Mouse (Mus musculus): ENCODE results near the gene Dhrs3. TPM values are rescaled to one million over a fixed set of nuclear protein-coding genes. Genes with fewer than 3 reads are reported as not detected.

The Dhrs3 gene
- total RNA-seq, 2 experiments from 2014 or later: 75.8 to 96.2 TPM

DNA sequence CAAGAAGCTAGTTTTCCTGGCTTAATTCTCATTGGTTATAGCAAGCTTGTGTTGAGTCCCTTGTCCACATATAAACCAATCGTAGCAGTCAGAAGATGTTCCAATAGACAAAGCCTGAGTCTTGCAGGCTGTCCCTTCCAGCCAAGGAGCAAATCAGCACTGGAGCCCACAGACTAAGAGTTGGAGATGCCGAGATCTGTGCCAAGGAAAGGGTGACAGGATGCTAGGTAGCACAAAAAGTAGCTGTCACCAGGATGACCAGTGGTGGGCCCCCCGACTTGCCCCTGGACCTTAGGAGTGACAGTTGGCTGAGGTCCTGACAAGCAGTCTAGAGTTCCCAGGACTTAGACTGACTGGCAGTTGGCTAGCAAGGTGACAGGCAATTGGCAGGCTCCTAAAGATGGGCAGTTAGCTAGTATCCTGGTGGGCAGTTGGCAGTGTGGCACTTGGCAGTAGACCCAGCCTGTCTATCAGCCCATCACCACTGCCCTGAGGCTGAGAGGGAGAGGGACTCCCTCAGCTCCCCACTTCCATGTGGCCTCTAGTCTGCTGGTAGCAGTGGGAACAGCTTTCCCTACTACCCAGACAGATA lies 44.0 kb downstream of the Dhrs3 start:
- no peak for DNase-seq (ENCODE audit: low spot score in 2 of 2)

DNA sequence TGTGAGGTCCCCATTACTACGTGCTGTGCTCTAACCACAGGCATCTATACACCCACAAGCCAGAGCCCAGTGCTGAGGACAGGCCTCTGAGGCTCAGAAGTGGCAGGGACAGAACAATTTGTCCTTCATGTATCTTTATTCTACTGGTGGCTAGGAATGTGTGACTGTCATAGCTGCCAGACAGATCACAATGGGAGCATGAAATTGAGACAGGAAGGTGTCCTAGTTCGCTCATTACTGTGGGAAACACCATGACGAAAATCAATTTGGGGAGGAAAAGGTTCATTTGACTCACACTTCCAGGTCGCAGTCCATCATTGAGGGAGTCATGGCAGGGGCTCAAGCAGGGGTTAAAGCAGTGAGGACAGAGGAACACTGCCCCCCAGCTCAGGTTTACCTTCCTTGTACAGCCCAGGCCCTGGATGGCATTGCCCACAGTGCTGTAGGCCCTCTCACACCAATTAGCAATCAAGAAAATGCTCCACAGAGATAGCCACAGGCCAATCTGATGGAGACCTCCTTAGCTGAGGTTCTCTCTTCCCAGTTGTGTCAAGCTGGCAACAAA lies 47.3 kb downstream of the Dhrs3 start:
- DNase-seq (ENCODE audit: low spot score in 2 of 2): no peak

DNA sequence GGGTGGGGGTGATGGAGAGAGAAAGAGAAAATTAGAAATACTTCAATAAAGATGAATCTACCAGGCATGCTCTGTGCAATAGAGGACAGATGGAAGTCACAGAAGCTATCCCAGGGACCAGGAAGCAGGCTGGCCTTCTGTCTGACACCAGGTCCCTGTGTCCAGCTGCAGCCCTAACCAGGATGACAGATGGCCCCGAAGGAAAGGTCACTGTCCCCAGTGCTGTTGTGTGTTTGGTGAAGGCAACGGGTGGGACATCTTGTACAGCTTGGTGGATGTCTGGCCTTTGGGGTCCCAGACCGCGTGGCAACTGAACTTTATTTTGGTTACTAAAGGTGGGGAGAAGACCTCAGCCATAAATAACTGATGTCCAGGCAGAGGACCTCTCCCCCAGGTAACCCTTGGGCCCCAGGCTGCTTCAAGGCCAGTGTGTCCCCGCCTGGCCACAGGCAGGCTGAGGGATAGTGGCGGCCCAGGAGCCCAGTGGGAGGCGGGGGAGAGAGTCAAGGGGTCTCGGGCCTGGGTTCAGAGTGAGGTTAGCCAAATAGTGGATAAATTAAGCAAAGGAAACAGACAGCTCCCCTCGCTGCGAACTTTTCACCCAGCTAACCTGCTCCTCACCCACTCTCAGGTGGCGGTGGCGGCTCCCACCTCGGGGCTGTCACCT lies 48.3 kb downstream of the Dhrs3 start:
- no peak for DNase-seq (ENCODE audit: low spot score in 2 of 2)

DNA sequence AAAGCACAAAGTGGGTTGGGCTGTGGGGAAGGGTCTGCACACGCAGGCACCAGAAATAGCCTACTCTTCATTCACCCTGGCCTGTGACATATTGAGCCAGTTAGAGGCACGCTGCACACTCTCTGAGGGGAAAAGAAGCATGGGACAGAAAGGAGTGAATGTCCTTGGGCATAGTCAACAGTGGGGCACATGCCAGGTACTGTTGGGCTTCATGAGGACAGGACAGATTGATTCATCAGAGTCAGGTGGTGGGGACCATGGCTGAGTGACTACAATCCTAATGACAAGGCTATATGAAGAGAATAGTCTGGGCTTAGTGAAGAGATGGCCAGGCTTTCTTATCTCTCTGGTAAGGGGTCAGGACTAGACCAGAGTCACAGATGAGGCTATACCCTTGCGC lies 49.8 kb downstream of the Dhrs3 start:
- DNase-seq (ENCODE audit: low spot score in 2 of 2): no peak

DNA sequence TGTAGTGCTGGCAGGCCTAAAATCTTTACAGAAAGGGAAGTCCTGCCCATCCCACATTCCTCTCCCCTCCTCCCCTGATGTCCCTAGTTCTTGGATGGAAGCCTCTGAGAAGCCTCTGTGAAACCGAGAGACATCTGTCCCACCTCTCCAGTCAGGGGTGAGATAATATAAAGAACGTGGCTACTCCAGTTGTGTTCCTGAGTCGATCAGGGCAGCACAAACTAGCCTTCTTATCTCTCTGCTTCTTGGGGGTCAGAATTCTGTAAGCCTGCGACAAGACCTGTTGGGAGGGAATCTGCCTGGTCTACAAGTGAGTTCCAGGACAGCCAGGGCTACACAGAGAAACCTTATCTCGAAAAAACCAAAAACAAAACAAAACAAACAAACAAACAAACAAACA lies 50.6 kb downstream of the Dhrs3 start:
- DNase-seq (ENCODE audit: low spot score in 2 of 2): no peak

DNA sequence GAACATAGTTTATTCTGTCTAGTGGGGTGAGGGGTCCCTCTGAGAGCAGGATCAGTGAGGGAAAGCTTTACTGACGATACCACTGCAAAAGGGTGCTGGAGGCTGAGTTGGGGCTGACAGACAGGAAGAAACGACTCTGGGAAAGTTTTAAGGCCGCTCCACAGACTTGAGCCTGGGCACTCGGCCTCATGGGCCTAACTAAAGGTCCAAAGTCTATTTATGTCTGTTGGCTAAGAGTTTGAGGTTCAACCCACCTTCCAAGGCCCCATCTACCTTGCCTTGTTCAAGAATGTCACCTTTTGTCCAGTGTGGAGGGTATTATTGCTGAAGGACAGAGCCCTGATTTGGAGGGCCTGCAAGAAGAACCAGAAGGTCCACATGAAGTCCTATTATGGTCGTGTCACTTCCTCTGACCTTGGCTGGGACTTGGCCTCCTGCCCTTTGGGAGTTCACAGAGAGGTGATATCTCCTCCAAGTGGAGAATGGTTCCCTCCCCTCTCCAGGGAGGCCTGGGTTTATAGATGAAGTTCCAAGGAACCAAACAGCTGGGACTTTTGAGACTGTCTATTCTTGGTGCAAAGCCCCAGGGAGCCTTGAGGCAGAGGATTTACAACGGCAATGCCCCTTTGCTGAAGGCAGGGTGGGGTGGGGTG lies 55.2 kb downstream of the Dhrs3 start:
- DNase-seq (ENCODE audit: low spot score in 2 of 2): no peak

DNA sequence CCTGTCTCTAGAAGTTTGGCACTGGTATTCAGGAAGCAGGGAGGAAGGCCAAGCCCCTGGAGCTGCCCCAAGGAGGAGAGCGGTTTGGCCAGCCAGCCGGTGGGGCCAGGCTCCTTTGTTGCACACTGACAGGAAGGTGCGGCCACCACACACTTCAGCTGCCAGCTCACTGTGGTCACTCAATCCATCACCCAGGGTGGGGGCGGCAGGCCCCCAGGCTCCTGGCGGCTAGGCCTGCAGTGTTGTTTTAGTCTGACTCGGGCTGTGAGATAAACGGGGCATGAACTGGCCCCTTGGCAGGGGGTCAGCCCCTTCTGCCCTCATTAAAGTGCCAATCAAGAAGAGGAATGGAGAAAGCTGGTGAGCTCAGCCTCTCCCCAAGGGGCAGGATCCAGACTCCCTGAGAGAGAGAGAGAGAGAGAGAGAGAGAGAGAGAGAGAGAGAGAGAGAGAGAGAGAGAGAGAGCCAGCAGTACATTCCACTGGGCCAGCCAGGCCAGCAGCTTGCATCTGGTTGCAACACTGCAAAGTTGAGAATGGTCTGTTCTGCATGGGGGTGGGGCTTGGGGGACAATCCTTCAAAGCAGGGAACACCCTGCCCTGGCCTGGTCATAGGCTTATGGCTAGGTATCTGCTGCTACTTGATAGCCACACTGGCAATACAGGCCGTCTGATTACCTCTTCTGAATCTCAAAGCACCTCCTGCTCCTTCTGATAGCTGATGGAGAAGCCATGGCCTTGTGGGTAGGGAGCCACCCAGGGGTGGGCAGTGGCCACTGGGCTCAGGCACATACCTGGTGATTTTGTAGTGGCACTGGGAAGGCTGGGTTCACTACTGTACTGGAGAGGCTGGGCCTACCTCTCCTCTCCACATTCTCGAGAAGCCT lies 57.1 kb downstream of the Dhrs3 start:
- peak in 1 of 2 experiments; percentile 16 for DNase-seq (ENCODE audit: low spot score in 2 of 2)

DNA sequence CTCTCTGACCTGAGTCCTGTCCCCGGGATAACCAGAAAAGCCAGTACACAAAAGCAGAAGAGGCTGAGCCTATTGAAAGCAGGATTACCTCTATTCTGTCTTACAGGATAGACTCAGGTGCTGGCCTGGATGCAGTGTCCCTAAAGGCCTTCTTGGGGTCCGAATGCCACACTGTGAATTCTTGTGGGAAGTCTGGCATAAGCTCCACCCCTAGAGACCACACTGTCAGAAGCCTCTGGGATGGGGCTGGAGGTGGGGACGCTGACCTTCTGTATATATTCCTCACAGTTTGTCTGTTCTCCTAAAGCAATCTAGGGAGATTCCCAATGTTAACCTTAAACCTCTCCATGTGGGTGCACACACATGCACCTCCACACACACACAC lies 57.7 kb downstream of the Dhrs3 start:
- no peak for DNase-seq (ENCODE audit: low spot score in 2 of 2)

DNA sequence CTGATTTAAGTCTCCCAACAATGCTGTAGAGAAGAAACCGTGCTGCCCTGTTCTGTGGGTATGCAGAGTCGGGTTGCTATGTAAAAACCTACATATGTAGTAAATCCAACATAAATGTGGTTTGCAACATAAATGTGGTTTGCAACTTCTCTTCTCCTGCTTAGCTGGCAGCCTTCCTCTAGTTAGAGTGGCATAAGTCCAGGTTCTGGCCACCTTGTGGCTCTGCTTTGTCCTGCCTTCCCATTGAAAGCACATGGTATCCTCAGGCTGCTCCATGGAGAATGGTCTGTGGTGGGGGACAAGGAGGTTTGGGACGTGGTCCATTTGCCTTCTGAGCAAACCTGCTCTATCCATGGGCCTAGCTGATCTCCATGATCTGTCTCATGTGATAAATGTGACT lies 58.3 kb downstream of the Dhrs3 start:
- DNase-seq (ENCODE audit: low spot score in 2 of 2): no peak

DNA sequence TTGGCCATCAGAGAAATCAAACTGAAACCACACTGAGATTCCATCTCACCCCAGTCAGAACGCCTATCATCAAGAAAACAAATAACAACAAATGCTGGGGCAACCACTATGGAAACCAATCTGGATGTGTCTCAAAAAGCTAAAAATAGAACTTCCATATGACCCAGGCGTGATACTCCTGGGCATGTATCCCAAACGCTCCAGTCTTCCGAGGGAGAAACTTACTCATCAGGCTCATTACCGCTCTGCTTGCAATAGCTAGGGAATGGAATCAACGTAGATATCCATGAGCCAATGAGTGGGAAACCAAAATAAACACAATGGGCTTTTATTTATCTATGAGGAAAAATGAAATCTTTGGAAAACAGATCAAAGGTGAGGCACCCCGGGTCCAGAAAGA lies 59.2 kb downstream of the Dhrs3 start:
- no peak for DNase-seq (ENCODE audit: low spot score in 2 of 2)

DNA sequence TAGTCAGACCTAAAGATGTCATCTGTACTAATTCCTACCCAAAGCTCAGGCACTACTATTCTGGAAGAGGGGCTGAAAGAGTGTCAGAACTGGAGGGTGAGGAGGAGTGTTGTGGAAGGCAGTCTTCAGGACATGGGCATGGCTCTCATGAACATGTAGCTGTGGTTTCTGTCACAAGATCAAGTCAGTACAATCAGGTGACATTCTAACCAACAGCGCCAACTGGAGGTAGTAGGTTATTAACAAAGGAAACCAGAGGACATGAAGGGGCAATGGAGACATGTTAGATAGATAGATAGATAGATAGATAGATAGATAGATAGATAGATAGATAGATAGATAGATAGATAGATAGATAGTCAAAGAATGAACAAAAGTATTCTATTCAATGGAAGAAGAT lies 60.8 kb downstream of the Dhrs3 start:
- DNase-seq (ENCODE audit: low spot score in 2 of 2): no peak

DNA sequence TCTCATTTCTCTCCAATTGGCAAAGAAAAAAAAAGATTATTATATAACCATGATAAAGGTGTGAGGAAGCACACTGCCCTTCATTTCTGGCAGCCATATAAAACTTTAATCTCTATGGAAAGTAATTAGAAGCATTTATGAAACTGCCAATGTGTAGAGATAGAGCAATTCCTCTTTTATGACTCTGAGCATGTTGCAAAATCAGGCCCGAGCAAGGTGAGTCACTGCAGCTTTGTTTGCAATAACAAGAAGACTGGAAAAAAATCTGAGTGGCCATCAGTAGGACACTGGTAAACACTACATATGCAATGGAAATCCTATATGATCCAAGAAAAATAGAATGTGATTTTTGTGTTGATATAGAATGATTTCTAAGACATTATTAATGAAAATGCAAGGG lies 63.2 kb downstream of the Dhrs3 start:
- DNase-seq (ENCODE audit: low spot score in 2 of 2): no peak

DNA sequence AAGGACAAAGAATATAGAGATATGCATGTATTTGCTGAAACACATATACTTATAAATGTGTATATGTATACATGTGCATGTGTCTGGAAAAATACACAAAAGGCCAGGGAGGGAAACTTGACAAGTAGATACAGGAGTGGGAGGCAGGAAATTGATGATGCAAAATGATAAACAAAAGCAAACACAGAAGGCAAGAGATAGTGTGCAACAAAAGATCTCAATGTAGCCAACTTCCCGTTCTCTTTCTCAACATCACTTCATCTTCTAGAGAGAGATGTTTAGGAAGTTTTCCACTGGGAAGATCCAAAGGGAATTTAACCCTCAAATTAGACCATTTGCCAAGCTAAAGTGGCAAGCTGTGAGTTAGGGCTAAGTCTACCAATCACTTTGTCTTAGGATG lies 63.7 kb downstream of the Dhrs3 start:
- DNase-seq (ENCODE audit: low spot score in 2 of 2): no peak

DNA sequence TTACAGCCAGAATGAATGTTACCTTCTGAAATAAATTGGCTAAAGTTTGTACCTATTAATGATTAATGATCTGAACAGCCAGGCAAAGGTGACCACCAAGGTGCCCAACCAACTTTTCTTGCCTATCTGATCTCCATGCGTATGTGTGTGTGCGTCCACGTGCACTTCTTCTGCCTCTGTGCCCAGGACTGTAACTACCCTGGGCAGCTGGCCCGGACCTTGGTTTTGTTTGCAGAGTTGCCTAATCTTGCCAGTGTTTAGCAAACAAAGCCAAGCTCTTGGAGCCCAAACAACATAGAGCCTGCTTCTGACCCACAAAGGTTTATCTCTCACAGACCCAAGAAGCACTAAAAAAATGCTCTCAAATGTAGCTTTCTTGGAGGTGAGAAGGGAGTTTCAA lies 64.6 kb downstream of the Dhrs3 start:
- no peak for DNase-seq (ENCODE audit: low spot score in 2 of 2)

DNA sequence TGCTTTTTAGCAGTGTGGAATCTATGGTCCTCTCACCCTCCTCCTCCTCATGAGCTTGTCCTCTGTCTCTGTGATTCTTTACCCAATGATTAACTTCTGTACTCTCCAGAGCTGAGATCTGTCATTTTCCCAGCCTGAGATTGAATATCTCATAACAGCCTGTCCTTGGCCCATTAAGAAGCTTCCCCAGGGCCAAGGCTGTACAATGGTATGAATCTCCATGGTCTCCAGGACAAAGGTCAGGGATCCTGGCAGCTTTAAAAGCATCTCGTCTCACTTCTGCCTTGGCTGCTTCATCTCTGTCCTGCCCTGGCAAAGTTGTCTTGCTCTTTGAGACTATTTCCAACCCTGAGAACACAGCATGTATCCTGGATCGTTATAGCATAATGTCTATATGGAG lies 65.1 kb downstream of the Dhrs3 start:
- DNase-seq (ENCODE audit: low spot score in 2 of 2): no peak

DNA sequence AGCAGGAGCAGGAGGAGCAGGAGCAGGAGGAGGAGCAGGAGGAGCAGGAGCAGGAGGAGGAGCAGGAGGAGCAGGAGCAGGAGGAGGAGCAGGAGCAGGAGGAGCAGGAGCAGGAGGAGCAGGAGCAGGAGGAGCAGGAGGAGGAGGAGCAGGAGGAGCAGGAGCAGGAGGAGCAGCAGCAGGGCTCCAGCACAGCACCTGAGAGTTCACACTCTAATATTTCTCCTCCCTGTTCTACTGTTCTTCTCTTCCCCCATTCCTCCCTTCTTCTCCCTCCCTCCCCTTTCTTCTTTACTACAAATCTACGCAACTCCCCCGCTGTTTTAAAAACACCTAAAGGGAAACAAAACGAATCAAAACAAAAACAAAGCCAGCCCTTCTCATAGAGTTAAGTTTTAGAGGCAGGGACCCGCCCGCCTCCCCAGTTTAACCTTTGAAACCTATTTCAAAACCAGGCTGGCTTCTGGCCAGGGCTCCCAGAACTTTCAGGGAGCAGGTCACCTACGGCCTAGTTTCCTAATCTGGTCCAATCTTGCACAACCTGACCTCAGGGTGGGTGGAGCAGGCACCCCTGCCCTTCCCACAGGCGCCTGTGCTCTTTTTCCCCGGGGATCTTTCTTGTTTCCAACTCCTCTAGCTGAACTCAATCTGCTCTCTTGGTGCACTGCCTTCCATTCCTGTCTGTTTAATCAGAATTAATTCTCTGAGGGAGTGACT lies 67.7 kb downstream of the Dhrs3 start:
- DNase-seq (ENCODE audit: low spot score in 2 of 2): peak; percentile 47 to 57

DNA sequence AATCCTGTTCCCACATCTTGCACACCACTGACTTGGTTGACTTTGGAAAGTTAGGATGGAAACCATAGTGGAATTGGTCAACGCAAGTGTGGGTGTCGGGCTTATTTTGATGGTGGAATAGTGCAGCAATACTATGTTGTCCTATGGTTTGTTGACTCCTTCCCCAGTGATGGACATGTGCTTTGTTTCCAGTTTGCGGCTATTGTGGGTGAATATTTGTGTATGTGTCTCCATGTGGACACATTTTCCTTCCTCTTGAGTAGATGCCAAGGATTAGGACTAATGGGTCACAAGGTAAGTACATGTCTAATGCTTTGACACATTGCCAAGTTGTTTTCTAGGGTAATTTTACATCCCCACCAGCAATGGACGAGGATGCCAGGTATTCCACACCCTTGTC lies 68.6 kb downstream of the Dhrs3 start:
- no peak for DNase-seq (ENCODE audit: low spot score in 2 of 2)

DNA sequence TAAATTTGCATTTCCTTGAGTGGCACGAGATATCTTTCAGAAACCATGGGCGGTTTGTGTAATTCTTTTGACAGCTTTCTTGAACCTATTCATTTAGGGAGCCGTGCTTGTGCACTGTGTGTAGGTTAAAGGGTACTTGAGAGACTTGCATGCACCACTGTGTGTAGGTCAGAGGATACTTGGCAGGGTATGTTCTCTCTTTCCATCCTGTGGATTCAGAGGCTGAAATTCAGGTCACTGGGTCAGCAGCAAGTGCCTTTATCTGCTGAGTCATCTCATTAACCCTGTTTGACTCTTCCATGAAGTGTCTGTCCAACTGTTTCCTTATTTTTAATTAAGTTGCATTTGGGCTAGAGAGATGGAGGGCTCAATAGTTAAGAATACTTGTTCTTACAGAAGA lies 69.1 kb downstream of the Dhrs3 start:
- DNase-seq (ENCODE audit: low spot score in 2 of 2): no peak

DNA sequence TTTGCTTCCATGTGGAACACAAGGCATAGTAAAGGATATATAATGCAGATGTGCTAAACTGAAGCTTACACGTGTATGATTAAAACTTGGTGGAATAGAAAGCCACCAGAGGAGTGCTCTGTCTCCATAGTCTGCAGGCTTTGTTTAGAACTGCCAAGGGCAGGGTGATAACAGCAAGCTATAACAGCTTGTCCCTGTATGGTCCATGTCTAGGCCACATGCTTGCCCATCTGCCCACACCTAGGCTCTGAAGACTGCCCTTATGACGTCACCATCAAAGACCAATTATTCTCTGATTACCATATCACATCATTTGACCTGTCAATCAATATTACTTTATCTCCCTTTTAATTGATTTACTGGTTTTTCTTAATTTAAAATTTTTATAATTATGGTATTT lies 72.6 kb downstream of the Dhrs3 start:
- no peak for DNase-seq (ENCODE audit: low spot score in 2 of 2)

DNA sequence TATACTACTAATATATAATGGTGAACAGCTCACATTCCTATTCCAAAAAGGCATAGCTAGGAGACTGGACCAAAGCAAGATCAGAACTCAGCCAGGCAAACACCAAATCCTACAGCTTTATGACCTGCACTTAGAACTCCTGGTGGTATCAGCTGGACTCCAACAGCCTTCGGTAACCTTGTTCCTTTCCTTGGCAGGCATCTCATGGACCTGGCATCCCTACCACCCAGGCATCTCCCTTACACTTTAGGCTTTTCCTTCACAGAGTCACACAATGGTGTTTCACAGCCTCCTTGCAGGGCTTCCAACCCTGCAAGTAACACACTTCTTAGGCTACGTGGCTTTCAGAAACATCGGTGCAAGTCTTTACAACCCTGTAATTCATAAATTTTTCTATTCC lies 75.7 kb downstream of the Dhrs3 start:
- DNase-seq (ENCODE audit: low spot score in 2 of 2): no peak

DNA sequence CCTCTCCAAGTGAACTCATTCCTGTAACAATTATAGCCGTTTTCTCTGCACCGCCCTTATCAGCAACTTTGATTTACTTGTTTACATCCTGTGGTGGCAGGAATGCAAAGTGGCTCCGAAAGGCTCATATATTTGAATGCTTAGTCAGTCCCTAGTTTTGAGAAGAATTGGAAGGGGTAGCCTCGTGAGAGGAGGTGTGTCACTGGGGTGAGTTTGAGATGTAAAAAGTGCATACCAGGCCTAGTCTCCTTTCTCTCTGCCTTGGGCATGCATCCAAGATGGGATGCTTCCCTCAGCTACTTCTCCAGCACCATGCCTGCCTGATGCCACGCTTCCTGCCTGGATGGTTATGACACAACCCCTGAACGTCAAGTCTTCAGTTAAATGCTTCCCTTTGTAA lies 76.4 kb downstream of the Dhrs3 start:
- no peak for DNase-seq (ENCODE audit: low spot score in 2 of 2)
